Mouse (Mus musculus) bone marrow macrophage, adult 2 months (primary cell): ENCODE results near the gene Gm49711.
"Not testable (repeated sequence)": the region's sequence is repeated elsewhere in the genome, so short reads cannot be mapped to it uniquely, and the experiment has no call there.

Source experiments
- CTCF ChIP-seq: IDR thresholded peaks from 2 replicates; pipeline ENCODE4 v1.5.1; 2012; ENCODE audit warnings: low read depth, mild to moderate bottlenecking, low read length, moderate library complexity
- POLR2A ChIP-seq: IDR thresholded peaks from 2 replicates; pipeline ENCODE4 v1.6.1; 2012; ENCODE audit warnings: mild to moderate bottlenecking, low read depth, low read length, borderline replicate concordance

DNA sequence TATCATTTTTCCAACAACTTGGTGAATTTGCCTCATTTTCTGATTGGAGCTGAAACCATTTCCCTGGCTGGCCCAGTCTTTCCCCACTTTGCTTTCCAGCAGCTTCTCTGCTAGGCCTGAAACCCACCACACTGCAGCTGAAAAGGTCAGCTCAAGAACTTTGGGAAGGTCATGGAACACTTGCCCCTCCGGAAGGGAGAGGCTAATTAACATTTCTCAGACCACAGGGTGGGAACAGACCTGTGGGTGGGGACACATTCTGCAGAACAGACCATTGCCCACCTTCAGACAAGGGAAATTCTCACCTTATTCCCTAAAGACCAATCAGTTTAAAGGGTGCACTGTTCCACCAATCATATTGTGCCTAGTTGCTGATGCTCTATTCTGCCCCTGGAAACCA is 155.8 kb downstream of the Gm49711 start:
- TF ChIP-seq CTCF, POLR2A: not testable (repeated sequence)
